Mouse (Mus musculus): Measurements from ENCODE around the gene Mvb12b. TPM values are rescaled to one million over a fixed set of nuclear protein-coding genes. Genes with fewer than 3 reads are reported as not detected.

The Mvb12b gene
- polyA plus RNA-seq, 1 experiment from 2014 or later = 18.8 TPM

DNA sequence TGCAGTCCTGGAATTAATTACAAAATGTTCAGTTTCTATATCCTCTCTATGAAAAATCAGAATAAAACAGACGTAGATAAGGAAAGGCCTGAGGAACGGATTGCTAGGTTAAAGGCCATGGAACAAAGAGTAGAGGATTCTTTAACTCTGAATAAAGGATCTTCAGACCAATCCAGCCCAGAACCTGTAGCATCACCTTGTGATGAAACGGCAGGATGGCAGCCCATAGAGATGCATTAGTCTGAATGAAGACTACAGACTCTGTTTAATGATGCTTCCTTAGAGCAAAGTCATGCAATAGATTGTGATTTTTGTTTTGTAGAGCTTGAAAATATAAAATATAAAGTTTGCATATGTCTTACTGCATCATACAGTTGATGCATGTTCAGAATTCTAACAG is 8.1 kb upstream of the Mvb12b start:
- Histone ChIP-seq H3K4me2 (replicated peaks; ENCODE audit: low read depth, low read length) (no peak overlapping the region), H3K27me3 (ENCODE audit: control insufficient read depth, insufficient read depth, low read length) (no peaks in the 10 kb centered on the region), H3K4me3 (ENCODE audit: low read length) (no peak overlapping the region), H3K9me3 (ENCODE audit: control insufficient read depth, low read length) (no peaks in the 10 kb centered on the region), H3K27ac (ENCODE audit: low read depth, low read length) (no peak overlapping the region), H3K4me1 (ENCODE audit: control insufficient read depth, insufficient read depth, low read length) (no peaks in the 10 kb centered on the region), H3K9ac (ENCODE audit: low read depth, low read length) (no peak overlapping the region), H3K36me3 (ENCODE audit: control insufficient read depth, insufficient read depth, low read length) (no peaks in the 10 kb centered on the region)
- ATAC-seq (ENCODE audit: low FRiP score, low TSS enrichment) = no peak
- 81% methylated on average over 3 of the region's 3 CpGs for WGBS

DNA sequence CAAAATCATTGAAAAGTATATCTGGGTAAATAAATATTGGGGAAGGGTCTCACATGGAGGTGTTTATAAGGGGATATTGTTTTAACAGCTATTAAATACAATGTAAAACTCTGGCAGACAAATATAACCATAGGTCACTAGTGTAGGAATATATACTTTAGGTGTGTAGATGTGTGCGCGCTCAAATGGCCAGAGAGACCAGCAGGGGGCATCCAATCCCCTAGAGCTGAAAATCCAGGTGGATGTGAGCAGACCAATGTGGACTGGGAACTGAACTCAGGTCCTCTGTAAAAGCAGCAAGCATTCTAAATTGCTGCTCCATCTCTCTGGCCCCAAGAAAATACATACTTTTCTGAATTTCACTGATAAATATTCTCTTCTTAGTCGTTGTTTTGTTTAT is 5.4 kb upstream of the Mvb12b start:
- H3K4me2 ChIP-seq (replicated peaks; ENCODE audit: low read depth, low read length) = no peak overlapping the region
- no peak overlapping the region for H3K27ac ChIP-seq (ENCODE audit: low read depth, low read length)
- H3K9me3 ChIP-seq (ENCODE audit: control insufficient read depth, low read length) = no peaks in the 10 kb centered on the region
- ATAC-seq (ENCODE audit: low FRiP score, low TSS enrichment) = no peak
- H3K4me3 ChIP-seq (ENCODE audit: low read length) = no peak overlapping the region
- 85% methylated on average over 3 of the region's 3 CpGs for WGBS
- no peaks in the 10 kb centered on the region for H3K36me3 ChIP-seq (ENCODE audit: control insufficient read depth, insufficient read depth, low read length)
- H3K9ac ChIP-seq (ENCODE audit: low read depth, low read length) = no peak overlapping the region
- H3K4me1 ChIP-seq (ENCODE audit: control insufficient read depth, insufficient read depth, low read length) = no peaks in the 10 kb centered on the region
- H3K27me3 ChIP-seq (ENCODE audit: control insufficient read depth, insufficient read depth, low read length) = no peaks in the 10 kb centered on the region

DNA sequence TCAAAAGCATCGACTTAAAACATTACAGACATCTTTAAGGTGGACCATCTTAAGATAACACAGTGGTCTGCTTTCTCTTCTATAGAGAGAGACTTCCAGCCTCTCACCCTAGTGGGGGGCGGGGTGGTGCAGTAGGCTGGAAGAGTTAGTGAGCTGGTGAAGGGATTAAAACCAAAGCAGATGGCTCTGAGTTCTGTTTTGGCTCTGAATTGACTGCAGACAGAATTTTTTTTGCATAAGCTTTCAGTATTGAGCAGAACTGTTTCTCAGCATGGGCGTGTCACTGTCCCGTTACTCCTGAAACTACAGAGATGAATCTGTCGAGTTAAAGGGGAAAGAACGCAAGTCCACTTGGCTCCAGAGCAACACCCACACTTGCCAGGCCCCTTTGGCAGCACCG is 4.6 kb upstream of the Mvb12b start:
- WGBS = 76% methylated on average over 7 of the region's 7 CpGs
- Histone ChIP-seq H3K27ac (ENCODE audit: low read depth, low read length) (no peak overlapping the region), H3K27me3 (ENCODE audit: control insufficient read depth, insufficient read depth, low read length) (no peaks in the 10 kb centered on the region), H3K9me3 (ENCODE audit: control insufficient read depth, low read length) (no peaks in the 10 kb centered on the region), H3K36me3 (ENCODE audit: control insufficient read depth, insufficient read depth, low read length) (no peaks in the 10 kb centered on the region), H3K4me2 (replicated peaks; ENCODE audit: low read depth, low read length) (no peak overlapping the region), H3K4me3 (ENCODE audit: low read length) (no peak overlapping the region), H3K9ac (ENCODE audit: low read depth, low read length) (no peak overlapping the region), H3K4me1 (ENCODE audit: control insufficient read depth, insufficient read depth, low read length) (0 out of 2 replicates have a peak, but pooled peaks cover 3% of the 10 kb centered on the region)
- ATAC-seq (ENCODE audit: low FRiP score, low TSS enrichment) = no peak

DNA sequence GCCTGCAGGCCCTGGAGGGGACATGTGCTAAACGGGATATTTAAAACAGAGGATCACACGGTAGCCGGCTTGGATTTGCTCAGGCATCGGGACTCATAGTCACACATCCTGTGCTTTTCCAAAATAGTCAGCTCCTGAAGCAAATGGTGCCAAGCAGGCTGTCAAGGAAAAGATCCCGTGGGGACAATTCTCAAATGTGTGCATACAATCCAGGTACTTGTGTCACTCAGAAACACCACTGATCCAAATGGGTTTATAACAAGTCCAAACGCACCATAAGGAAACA is 297 bp upstream of the Mvb12b start:
- H3K9me3 ChIP-seq (ENCODE audit: control insufficient read depth, low read length) = no peaks in the 10 kb centered on the region
- H3K9ac ChIP-seq (ENCODE audit: low read depth, low read length) = peak overlapping the region; percentile 99; the same call in 1 of the 2 replicates
- peaks cover 25% of the 10 kb centered on the region for H3K4me1 ChIP-seq (ENCODE audit: control insufficient read depth, insufficient read depth, low read length)
- ATAC-seq (ENCODE audit: low FRiP score, low TSS enrichment) = no peak
- no peaks in the 10 kb centered on the region for H3K27me3 ChIP-seq (ENCODE audit: control insufficient read depth, insufficient read depth, low read length)
- peak overlapping the region; percentile 61 for H3K4me2 ChIP-seq (replicated peaks; ENCODE audit: low read depth, low read length)
- H3K27ac ChIP-seq (ENCODE audit: low read depth, low read length) = peak overlapping the region; percentile 88; the same call in 1 of the 2 replicates
- H3K36me3 ChIP-seq (ENCODE audit: control insufficient read depth, insufficient read depth, low read length) = no peaks in the 10 kb centered on the region
- WGBS = 38% methylated on average over 6 of the region's 6 CpGs
- peak overlapping the region; percentile 79 for H3K4me3 ChIP-seq (ENCODE audit: low read length)

DNA sequence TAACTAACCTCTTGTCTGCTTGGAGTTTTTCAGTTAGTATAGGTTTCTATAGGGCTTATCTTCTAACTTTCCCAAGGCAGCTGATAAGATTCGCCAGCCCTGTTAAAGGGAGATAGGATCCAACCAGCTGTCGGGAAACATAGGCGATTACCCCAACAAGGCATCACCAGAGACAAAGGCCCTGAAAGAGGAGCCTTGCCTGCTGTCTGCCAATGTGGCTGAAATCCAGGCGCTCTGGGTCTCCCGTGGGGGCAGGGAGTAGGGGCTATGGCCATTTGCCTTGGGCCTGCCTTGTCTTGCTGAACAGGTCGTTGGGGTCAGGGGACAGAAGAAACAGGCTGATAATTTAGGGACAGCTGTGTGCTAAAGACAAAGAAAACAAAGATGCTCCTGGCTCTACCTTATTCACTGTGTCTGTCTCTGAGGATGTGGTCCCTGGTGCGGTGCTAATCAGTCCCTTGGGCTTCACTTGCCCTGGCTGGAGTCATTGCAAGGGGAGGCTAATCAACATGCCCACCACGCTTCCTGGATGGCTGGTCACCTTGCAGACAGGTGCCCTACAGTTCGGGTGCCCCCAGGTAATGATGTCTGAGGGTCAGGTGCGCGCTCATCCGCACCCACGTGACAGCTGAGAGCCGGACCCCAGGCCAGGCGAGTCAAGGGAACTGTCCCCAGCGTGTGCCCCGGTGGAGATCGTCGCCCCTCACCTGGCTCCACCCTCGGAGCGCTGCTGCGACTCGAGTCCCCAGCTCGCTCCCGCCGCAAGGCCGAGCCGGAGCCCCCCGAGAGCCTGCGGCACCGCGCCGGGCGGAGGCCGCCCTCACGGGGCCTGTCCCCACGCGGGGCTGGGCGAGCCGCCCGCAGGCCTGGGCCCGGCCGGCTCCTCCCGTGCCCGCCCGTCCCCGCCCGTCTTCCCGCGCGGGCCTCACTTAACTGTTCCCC is 1.1 kb downstream of the Mvb12b start:
- Histone ChIP-seq H3K27me3 (ENCODE audit: control insufficient read depth, insufficient read depth, low read length) (no peaks in the 10 kb centered on the region), H3K9ac (ENCODE audit: low read depth, low read length) (peak overlapping the region; percentile 99), H3K36me3 (ENCODE audit: control insufficient read depth, insufficient read depth, low read length) (no peaks in the 10 kb centered on the region), H3K4me1 (ENCODE audit: control insufficient read depth, insufficient read depth, low read length) (peaks cover 25% of the 10 kb centered on the region), H3K4me2 (replicated peaks; ENCODE audit: low read depth, low read length) (peak overlapping the region; percentile 61), H3K4me3 (ENCODE audit: low read length) (peak overlapping the region; percentile 79), H3K9me3 (ENCODE audit: control insufficient read depth, low read length) (no peaks in the 10 kb centered on the region), H3K27ac (ENCODE audit: low read depth, low read length) (peak overlapping the region; percentile 88)
- ATAC-seq (ENCODE audit: low FRiP score, low TSS enrichment) = peak; percentile 69
- WGBS = 1% methylated on average over 41 of the region's 51 CpGs

DNA sequence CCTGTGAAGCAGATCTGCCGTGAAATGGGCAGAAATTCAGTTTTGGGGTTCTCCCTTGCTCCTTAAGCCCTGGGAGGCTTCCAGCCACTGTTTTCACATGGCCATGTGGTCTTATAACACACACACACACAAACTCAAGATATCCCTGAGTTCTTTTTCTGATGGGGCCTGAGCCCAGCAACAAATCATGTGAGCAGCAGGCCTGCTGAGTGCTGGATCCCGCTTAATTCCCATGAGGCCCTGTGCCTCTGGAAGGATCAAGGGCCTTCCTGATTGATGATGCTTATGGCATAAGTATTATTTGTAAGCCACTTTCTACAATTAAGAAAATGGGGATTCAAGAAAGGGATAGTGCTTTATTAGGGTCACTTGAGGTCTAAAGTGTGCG is 2.5 kb downstream of the Mvb12b start:
- Histone ChIP-seq H3K9me3 (ENCODE audit: control insufficient read depth, low read length) (no peaks in the 10 kb centered on the region), H3K4me1 (ENCODE audit: control insufficient read depth, insufficient read depth, low read length) (peaks cover 26% of the 10 kb centered on the region), H3K4me2 (replicated peaks; ENCODE audit: low read depth, low read length) (no peak overlapping the region), H3K27ac (ENCODE audit: low read depth, low read length) (no peak overlapping the region), H3K4me3 (ENCODE audit: low read length) (no peak overlapping the region), H3K9ac (ENCODE audit: low read depth, low read length) (no peak overlapping the region), H3K27me3 (ENCODE audit: control insufficient read depth, insufficient read depth, low read length) (no peaks in the 10 kb centered on the region), H3K36me3 (ENCODE audit: control insufficient read depth, insufficient read depth, low read length) (no peaks in the 10 kb centered on the region)
- ATAC-seq (ENCODE audit: low FRiP score, low TSS enrichment) = no peak
- WGBS = 77% methylated on average over 3 of the region's 3 CpGs

DNA sequence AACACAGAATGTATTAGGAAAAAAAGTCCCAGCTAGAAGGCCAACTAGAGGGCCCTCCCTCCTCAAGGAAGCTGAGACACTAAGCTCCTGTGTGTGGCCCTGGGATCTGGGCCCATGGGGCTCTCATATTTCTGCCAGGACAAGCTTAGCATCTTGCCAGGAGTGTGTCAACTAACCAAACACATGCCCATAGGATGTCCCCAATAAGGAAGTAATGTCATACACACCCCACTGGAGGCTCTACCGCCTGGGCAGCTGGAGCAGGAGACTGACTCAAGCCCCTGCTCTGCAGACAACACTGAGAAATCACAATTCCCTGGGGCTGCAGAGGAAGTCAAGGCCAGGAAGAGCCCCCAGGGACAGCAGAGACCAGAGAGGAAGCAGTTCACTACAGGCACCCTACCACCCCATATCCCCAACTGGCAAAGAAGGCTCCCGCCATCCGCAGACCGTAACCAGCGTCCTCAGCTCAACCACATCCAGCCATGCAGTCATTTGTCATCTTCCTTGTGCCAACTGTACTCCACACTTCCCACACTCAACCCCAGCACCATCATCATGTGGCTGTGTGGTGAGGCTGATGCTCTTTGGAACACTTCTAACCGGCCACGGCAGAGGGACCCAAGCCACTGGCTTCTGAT is 3.0 kb downstream of the Mvb12b start:
- Histone ChIP-seq H3K9me3 (ENCODE audit: control insufficient read depth, low read length) (no peaks in the 10 kb centered on the region), H3K36me3 (ENCODE audit: control insufficient read depth, insufficient read depth, low read length) (no peaks in the 10 kb centered on the region), H3K4me1 (ENCODE audit: control insufficient read depth, insufficient read depth, low read length) (peaks cover 31% of the 10 kb centered on the region), H3K4me3 (ENCODE audit: low read length) (no peak overlapping the region), H3K27me3 (ENCODE audit: control insufficient read depth, insufficient read depth, low read length) (no peaks in the 10 kb centered on the region), H3K4me2 (replicated peaks; ENCODE audit: low read depth, low read length) (no peak overlapping the region), H3K9ac (ENCODE audit: low read depth, low read length) (no peak overlapping the region), H3K27ac (ENCODE audit: low read depth, low read length) (no peak overlapping the region)
- ATAC-seq (ENCODE audit: low FRiP score, low TSS enrichment) = no peak
- WGBS = 86% methylated on average over 7 of the region's 7 CpGs

DNA sequence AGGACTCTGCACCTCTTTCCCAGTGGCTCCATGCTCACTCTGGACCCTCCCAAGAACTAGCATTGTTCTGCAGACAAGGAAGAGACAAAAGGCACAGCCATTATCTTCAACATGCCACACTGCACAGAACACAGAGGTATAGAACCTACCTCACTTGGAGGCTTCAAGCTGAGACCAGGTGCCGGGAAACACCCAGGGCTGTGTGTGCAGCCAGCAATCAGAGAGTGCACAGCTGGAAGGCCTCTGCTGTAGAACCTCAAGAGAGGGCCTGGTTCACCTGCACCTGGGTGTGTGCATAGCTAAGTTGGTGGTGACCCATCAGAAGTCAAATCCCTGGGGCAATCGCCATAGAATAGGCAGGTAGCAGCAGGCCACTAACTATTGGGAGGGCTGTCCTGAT is 8.5 kb downstream of the Mvb12b start:
- H3K4me1 ChIP-seq (ENCODE audit: control insufficient read depth, insufficient read depth, low read length) = peaks cover 52% of the 10 kb centered on the region
- ATAC-seq (ENCODE audit: low FRiP score, low TSS enrichment) = no peak
- WGBS = 76% methylated on average over 2 of the region's 2 CpGs
- no peak overlapping the region; the same call in 1 of the 2 replicates for H3K27ac ChIP-seq (ENCODE audit: low read depth, low read length)
- H3K27me3 ChIP-seq (ENCODE audit: control insufficient read depth, insufficient read depth, low read length) = no peaks in the 10 kb centered on the region
- H3K9me3 ChIP-seq (ENCODE audit: control insufficient read depth, low read length) = no peaks in the 10 kb centered on the region
- no peak overlapping the region for H3K4me2 ChIP-seq (replicated peaks; ENCODE audit: low read depth, low read length)
- no peak overlapping the region for H3K9ac ChIP-seq (ENCODE audit: low read depth, low read length)
- H3K36me3 ChIP-seq (ENCODE audit: control insufficient read depth, insufficient read depth, low read length) = no peaks in the 10 kb centered on the region
- H3K4me3 ChIP-seq (ENCODE audit: low read length) = no peak overlapping the region

DNA sequence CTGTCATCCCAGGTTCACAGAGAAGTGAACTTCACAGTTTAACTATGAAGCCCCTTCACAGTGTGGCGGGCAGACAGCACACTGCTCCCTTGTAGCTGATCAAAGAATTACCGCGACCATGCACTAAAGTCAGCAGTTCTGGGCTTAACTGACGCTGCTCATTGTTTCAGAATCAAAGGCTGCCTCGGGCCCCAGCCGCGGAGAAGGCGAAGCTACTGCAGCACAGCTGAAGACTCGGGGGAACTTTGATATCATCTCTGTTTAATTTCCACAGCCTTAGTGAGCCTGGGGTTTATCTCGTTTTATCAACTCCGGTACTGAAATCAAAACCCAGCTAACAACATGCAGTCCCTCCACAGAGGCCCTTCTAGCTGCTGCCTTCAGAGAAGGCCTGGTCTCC is 9.3 kb downstream of the Mvb12b start:
- H3K36me3 ChIP-seq (ENCODE audit: control insufficient read depth, insufficient read depth, low read length) = 0 out of 2 replicates have a peak, but pooled peaks cover 3% of the 10 kb centered on the region
- no peak for ATAC-seq (ENCODE audit: low FRiP score, low TSS enrichment)
- no peaks in the 10 kb centered on the region for H3K9me3 ChIP-seq (ENCODE audit: control insufficient read depth, low read length)
- no peak overlapping the region for H3K4me3 ChIP-seq (ENCODE audit: low read length)
- H3K9ac ChIP-seq (ENCODE audit: low read depth, low read length) = no peak overlapping the region
- H3K27me3 ChIP-seq (ENCODE audit: control insufficient read depth, insufficient read depth, low read length) = no peaks in the 10 kb centered on the region
- peak overlapping the region; percentile 86; the same call in 1 of the 2 replicates for H3K27ac ChIP-seq (ENCODE audit: low read depth, low read length)
- H3K4me1 ChIP-seq (ENCODE audit: control insufficient read depth, insufficient read depth, low read length) = peaks cover 53% of the 10 kb centered on the region
- 36% methylated on average over 11 of the region's 11 CpGs for WGBS
- no peak overlapping the region for H3K4me2 ChIP-seq (replicated peaks; ENCODE audit: low read depth, low read length)

Measured in kidney, embryonic 14.5 days (tissue).